Mouse (Mus musculus): ENCODE measurements around the gene Wnt11. TPM values are rescaled to one million over a fixed set of nuclear protein-coding genes. Genes with fewer than 3 reads are reported as not detected.

The Wnt11 gene
- polyA plus RNA-seq, 1 experiment from 2014 or later, result 1.8 TPM

DNA sequence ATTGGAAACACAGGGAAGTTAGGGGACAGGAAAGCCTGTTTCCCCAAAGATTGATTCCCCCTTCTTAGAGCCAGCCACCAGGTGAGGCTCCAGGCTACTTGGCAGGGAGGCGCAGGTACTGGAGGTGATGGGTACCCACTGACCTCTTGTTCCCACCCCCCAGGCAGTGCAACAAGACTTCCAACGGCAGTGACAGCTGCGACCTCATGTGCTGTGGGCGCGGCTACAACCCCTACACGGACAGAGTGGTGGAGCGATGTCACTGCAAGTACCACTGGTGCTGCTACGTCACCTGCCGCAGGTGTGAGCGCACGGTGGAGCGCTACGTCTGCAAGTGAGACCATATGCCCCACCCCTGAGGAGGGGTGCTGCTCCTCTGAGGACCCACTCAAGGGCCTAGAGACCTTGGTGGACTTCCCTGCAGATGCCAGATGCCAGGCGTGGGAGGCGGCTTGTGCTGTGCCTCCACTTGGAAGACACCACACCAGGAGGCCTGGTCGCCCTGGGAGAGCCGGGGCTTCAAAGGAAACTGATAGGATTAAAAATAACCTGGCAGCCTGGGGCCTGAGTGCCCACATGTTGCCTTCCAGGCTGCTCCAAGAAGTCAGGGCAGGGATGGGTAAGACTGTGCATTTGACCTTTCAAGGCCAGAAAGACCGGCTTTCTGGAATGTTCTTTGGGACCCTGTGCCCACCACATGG, 18.2 kb downstream of the Wnt11 start:
- Histone ChIP-seq H3K9me3 (no peaks in the 10 kb centered on the region), H3K4me3 (replicated peaks) (no peak overlapping the region), H3K4me1 (replicated peaks) (peaks cover 33% of the 10 kb centered on the region), H3K9ac (no peak overlapping the region), H3K27ac (no peak overlapping the region), H3K36me3 (no peaks in the 10 kb centered on the region), H3K4me2 (replicated peaks) (no peak overlapping the region), H3K27me3 (replicated peaks) (no peaks in the 10 kb centered on the region)
- no peak for ATAC-seq
- 84% methylated on average over 18 of the region's 18 CpGs for WGBS

DNA sequence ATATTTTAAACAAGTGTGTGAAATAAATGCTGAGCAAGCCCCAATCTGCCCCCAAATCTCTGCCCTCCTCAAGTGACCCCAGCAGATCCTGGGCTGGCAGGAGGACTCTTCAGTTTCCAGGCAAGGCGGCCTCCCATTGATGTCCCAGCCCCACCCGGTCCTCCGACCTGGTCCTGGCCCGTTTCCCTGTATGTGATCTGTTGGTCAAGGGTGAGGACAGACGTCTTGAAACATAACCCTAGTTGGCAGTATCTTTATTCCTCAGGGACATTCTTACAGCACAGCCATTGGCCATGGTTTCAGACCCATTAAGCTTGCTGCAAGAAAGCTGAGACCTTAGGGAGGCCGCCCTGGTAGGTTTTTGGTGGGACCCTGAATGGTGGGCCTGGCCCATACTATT, 18.9 kb downstream of the Wnt11 start:
- no peaks in the 10 kb centered on the region for H3K36me3 ChIP-seq
- no peaks in the 10 kb centered on the region for H3K9me3 ChIP-seq
- H3K4me3 ChIP-seq (replicated peaks), result no peak overlapping the region
- peaks cover 28% of the 10 kb centered on the region for H3K4me1 ChIP-seq (replicated peaks)
- no peak overlapping the region for H3K9ac ChIP-seq
- WGBS, result 90% methylated on average over 6 of the region's 6 CpGs
- no peaks in the 10 kb centered on the region for H3K27me3 ChIP-seq (replicated peaks)
- no peak for ATAC-seq
- no peak overlapping the region for H3K4me2 ChIP-seq (replicated peaks)
- no peak overlapping the region for H3K27ac ChIP-seq

DNA sequence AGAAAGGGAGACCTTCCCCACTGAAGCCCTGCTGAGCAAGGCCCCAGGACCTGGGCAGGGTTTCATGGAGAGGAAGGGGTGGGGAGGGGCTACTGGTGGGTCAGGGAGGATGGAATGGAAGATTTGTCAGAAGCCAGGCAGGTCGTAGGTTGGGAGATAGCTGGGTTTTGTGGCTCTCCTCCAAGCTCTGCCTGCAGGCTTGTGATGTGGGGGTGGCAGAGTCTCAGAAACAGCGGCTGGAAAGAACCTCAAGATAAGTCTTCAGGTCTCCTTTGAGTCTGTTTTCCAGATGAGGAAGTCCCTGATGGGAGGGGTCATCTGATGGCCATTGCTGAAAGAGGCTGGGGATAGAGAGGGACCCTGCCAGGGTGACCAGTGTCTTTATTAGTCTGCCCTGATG, 20.5 kb downstream of the Wnt11 start:
- no peak overlapping the region for H3K4me3 ChIP-seq (replicated peaks)
- H3K4me1 ChIP-seq (replicated peaks), result peaks cover 18% of the 10 kb centered on the region
- H3K9me3 ChIP-seq, result no peaks in the 10 kb centered on the region
- no peaks in the 10 kb centered on the region for H3K36me3 ChIP-seq
- H3K27ac ChIP-seq, result no peak overlapping the region
- no peak overlapping the region for H3K4me2 ChIP-seq (replicated peaks)
- ATAC-seq, result no peak
- no peaks in the 10 kb centered on the region for H3K27me3 ChIP-seq (replicated peaks)
- no peak overlapping the region for H3K9ac ChIP-seq
- 65% methylated on average over 2 of the region's 2 CpGs for WGBS

DNA sequence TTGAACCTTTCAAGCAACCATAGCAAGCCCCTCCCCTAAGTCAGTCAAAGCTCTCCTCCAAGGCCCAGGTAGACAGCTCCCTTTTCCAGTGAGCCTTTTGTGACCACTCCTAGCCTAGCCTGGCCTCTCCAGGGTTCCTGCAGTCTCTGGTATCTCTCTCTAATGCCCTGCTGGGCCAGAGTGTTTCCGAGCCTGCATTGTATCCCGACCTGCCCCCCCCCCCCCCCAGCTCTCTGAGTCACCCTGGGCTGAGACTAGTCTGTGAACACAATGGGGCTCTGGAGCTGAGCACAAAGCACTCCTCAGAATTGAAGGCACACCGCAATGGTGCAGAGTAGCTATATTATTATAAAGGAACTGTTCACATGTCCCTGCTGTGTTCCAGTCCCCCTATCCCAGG, 21.2 kb downstream of the Wnt11 start:
- H3K4me3 ChIP-seq (replicated peaks), result no peak overlapping the region
- WGBS, result 42% methylated on average over 3 of the region's 3 CpGs
- peaks cover 12% of the 10 kb centered on the region for H3K4me1 ChIP-seq (replicated peaks)
- no peak for ATAC-seq
- no peak overlapping the region for H3K27ac ChIP-seq
- H3K36me3 ChIP-seq, result no peaks in the 10 kb centered on the region
- H3K9ac ChIP-seq, result no peak overlapping the region
- H3K27me3 ChIP-seq (replicated peaks), result no peaks in the 10 kb centered on the region
- no peak overlapping the region for H3K4me2 ChIP-seq (replicated peaks)
- H3K9me3 ChIP-seq, result no peaks in the 10 kb centered on the region

DNA sequence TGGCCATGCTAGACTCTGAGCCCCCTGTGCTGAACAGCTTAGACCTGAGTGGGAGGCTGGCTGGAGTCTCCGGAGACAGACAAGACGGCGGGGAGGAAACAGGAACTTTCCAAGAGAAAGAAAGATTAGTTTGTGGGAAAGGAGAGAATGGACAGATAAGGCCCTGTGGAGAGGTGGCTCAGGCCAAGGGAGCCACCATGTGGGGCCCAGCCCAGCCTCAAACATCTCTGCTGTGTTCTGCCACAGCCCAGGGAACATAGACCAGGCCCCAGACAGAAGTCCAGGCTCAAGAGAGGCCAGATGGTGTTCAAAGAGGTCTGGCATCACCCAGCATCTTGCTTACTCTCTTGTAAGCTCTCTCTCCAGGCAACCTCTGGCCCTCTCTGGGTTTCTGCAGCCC, 22.2 kb downstream of the Wnt11 start:
- no peaks in the 10 kb centered on the region for H3K36me3 ChIP-seq
- H3K27me3 ChIP-seq (replicated peaks), result no peaks in the 10 kb centered on the region
- no peaks in the 10 kb centered on the region for H3K9me3 ChIP-seq
- H3K4me2 ChIP-seq (replicated peaks), result no peak overlapping the region
- no peak overlapping the region for H3K9ac ChIP-seq
- peaks cover 3% of the 10 kb centered on the region; the same call in 1 of the 2 replicates for H3K4me1 ChIP-seq (replicated peaks)
- ATAC-seq, result no peak
- no peak overlapping the region for H3K4me3 ChIP-seq (replicated peaks)
- H3K27ac ChIP-seq, result no peak overlapping the region
- WGBS, result 41% methylated on average over 3 of the region's 3 CpGs

DNA sequence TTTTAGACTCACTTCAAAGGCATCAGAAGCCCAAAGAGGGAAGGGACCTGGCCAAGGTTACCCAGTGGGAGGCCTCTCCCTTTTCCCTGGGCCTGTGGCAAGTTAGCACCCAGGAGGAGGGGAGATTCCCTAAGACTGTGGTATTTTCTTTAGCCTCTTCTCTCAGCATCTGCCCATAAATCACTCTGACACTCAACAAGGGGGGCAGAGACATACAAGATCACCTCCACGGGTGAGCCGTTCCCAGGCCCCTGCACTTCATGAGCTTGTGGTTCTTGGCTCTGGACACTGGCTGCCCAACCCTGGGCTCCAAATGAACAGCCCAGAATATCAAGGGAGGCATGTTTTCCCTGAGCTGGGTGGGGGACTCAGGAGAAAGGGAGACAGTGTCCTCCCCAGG, 26.1 kb downstream of the Wnt11 start:
- Histone ChIP-seq H3K4me3 (replicated peaks) (no peak overlapping the region), H3K9me3 (no peaks in the 10 kb centered on the region), H3K36me3 (no peaks in the 10 kb centered on the region), H3K4me1 (replicated peaks) (0 out of 2 replicates have a peak, but pooled peaks cover 3% of the 10 kb centered on the region), H3K9ac (no peak overlapping the region), H3K27me3 (replicated peaks) (no peaks in the 10 kb centered on the region), H3K4me2 (replicated peaks) (no peak overlapping the region), H3K27ac (no peak overlapping the region)
- WGBS, result 21% methylated on average over 2 of the region's 2 CpGs
- no peak for ATAC-seq

DNA sequence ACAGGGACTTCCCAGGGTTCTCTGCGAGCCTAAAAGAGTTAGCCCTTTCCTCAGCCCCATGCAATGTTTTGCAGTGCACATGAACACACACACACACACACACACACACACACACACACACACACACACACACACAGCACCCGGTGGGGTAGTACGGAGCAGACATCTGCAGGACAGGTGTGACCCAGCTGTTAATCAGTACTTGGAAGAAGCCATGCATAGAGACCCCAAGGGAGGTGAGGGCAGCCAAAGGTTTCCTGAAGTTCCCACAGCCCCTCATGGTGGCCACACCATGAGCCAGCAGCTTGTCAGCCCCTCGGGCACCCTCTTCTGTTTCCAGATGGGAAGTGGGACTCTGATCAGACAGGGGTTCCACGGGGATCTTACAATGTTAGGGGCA, 28.1 kb downstream of the Wnt11 start:
- Histone ChIP-seq H3K9me3 (no peaks in the 10 kb centered on the region), H3K4me1 (replicated peaks) (peaks cover 13% of the 10 kb centered on the region), H3K9ac (no peak overlapping the region), H3K27ac (no peak overlapping the region), H3K4me3 (replicated peaks) (no peak overlapping the region), H3K4me2 (replicated peaks) (no peak overlapping the region), H3K36me3 (no peaks in the 10 kb centered on the region), H3K27me3 (replicated peaks) (no peaks in the 10 kb centered on the region)
- 76% methylated on average over 5 of the region's 5 CpGs for WGBS
- no peak for ATAC-seq

DNA sequence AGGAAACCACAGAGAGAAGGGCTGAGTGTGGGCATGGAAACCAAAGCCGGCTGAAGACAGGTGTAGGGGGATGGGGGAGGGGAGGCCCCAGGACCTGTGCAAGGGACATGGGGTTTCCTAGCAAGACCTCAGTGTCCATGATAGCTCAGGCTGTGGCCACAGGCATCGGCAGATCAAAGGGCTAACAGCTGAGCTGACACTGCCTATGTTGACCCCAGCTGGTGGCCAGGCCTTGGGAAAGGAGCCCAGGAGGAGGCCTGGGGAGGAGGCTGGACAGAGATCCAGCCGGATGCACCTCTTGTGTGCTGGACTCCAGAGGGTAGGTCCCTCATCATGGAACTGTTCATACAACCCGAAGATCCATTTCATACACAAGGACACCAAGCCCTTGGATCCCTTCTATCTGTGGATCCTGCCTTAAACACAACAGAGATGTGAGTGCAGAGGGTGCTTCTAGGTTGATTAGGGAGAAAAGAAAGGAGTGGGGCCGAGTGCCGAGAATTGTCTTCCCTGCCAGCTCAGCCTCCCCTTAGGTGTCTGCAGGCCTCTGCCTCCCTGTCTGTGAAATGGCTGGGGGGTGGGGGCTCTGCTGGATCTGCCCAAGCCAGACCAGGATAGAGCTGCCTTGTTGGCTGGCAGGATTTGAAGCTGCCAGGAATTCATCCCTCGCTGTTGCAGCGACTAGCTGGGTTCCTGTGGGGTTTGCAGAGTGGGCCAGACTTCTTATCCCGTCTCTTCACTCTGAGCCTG, 29.2 kb downstream of the Wnt11 start:
- H3K4me1 ChIP-seq (replicated peaks), result peaks cover 13% of the 10 kb centered on the region
- no peak overlapping the region for H3K4me2 ChIP-seq (replicated peaks)
- H3K27me3 ChIP-seq (replicated peaks), result no peaks in the 10 kb centered on the region
- H3K27ac ChIP-seq, result no peak overlapping the region
- no peak overlapping the region for H3K4me3 ChIP-seq (replicated peaks)
- 56% methylated on average over 9 of the region's 9 CpGs for WGBS
- H3K36me3 ChIP-seq, result no peaks in the 10 kb centered on the region
- no peak overlapping the region for H3K9ac ChIP-seq
- H3K9me3 ChIP-seq, result no peaks in the 10 kb centered on the region
- no peak for ATAC-seq

DNA sequence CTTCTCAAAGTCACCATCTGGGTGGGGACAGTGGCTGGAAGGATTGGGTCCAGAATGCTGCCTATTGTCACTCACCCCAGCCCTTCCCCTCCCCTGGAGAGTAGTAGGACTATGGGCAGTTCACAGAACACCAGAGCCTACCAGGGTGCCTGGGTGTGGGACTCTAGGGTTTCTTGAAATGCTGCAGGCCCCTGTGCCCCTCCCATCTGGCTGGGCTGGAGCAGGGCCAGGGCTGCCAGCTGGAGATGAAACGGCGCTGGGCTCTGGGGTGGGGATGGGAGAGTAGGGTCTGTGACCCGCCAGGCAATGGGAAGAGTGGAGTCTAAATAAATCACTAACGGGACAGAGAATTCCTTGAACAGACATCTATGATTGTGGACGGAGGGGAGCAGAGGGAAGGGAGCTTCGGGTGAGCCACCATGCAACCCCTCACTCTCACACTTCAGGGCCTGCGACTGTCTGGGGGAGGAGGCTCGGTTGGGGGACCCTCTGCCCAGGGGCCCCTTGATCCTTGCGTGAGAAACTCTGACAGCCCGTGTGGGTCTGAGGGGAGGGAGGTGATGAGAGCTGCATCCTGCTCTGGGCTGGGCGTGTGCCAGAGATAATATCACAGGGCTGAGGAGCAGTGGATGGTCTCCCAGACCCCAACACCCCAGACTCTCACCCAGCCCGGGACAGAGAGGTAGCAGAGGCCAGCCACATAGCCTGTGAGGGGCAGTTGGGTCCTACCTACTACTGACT, 32.3 kb downstream of the Wnt11 start:
- Histone ChIP-seq H3K4me3 (replicated peaks) (no peak overlapping the region), H3K9me3 (no peaks in the 10 kb centered on the region), H3K4me1 (replicated peaks) (peaks cover 21% of the 10 kb centered on the region), H3K9ac (no peak overlapping the region), H3K36me3 (no peaks in the 10 kb centered on the region), H3K27me3 (replicated peaks) (no peaks in the 10 kb centered on the region), H3K4me2 (replicated peaks) (0 out of 2 replicates have a peak overlapping the region, but pooled peaks have one; percentile 4), H3K27ac (no peak overlapping the region)
- WGBS, result 21% methylated on average over 12 of the region's 12 CpGs
- ATAC-seq, result peak; percentile 23; the same call in 1 of the 2 replicates

DNA sequence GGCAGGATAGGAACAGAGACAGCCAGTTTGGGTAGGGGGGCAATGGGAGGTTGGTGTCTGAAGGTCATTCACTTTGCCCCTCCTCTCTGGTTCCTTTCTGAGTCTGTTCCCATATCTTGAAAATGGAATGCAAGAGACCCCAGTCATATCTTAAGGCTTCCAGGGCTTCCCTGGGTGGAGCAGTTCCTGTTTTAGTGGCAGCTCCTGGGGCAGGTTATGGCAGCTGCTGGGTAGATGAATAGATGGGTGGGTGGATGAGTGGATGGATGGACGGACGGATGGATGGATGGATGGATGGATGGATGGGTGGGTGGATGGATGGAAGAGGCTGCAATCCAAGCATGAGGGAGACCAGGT, 32.9 kb downstream of the Wnt11 start:
- 87% methylated on average over 2 of the region's 2 CpGs for WGBS
- no peaks in the 10 kb centered on the region for H3K27me3 ChIP-seq (replicated peaks)
- no peak overlapping the region for H3K9ac ChIP-seq
- ATAC-seq, result no peak
- no peak overlapping the region for H3K4me2 ChIP-seq (replicated peaks)
- H3K36me3 ChIP-seq, result no peaks in the 10 kb centered on the region
- peaks cover 21% of the 10 kb centered on the region for H3K4me1 ChIP-seq (replicated peaks)
- H3K27ac ChIP-seq, result no peak overlapping the region
- no peak overlapping the region for H3K4me3 ChIP-seq (replicated peaks)
- H3K9me3 ChIP-seq, result no peaks in the 10 kb centered on the region

DNA sequence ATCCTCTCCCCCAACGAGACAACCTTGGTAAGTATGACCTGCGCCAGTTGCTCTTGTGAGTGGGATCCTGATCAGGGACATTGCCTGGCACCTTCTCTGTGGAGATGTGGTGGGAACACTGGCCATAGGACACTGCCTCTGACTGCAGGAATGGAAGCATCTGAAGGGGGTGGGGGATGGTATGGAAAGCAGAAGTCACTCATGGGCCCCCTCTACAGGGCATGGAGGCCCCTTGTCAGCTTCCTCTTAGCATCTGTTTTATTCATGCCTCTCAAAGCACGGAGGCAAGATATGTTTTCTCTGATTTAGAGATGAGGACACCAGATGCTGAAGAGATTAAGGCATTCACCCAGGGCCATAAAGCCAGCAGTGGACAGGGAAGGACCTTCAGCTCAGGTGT, 34.2 kb downstream of the Wnt11 start:
- H3K4me3 ChIP-seq (replicated peaks), result no peak overlapping the region
- H3K36me3 ChIP-seq, result no peaks in the 10 kb centered on the region
- no peak overlapping the region for H3K27ac ChIP-seq
- no peaks in the 10 kb centered on the region for H3K9me3 ChIP-seq
- no peaks in the 10 kb centered on the region for H3K27me3 ChIP-seq (replicated peaks)
- H3K4me1 ChIP-seq (replicated peaks), result peaks cover 21% of the 10 kb centered on the region
- 63% methylated on average over 3 of the region's 3 CpGs for WGBS
- no peak overlapping the region for H3K4me2 ChIP-seq (replicated peaks)
- no peak for ATAC-seq
- H3K9ac ChIP-seq, result no peak overlapping the region

DNA sequence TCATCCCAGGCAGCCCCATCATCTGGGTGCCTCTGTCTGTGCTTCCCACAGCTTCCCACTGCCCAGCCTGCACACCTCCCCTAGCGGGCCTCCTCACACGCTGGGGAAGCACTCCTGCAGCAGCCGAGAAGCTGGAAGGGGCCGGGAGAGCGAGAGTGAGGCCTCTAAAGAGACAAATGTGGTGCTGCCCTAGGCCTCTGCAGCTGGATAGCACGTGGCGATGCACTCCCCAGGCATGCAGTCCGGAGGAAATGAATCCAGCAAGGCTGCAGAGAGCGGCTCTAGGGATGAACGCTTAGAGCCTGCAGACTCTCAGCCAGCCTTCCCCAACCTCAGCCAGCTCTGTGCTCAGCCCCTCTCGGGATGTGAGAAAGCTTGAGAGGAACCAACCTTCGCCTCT, 35.9 kb downstream of the Wnt11 start:
- Histone ChIP-seq H3K4me3 (replicated peaks) (no peak overlapping the region), H3K36me3 (no peaks in the 10 kb centered on the region), H3K9me3 (no peaks in the 10 kb centered on the region), H3K4me2 (replicated peaks) (no peak overlapping the region), H3K27ac (peak overlapping the region; percentile 4), H3K9ac (no peak overlapping the region), H3K27me3 (replicated peaks) (no peaks in the 10 kb centered on the region), H3K4me1 (replicated peaks) (peaks cover 24% of the 10 kb centered on the region)
- ATAC-seq, result peak; percentile 61
- 24% methylated on average over 12 of the region's 12 CpGs for WGBS
